Mouse (Mus musculus) retina, postnatal 7 days (tissue): Measurements from ENCODE around the gene Mdc1.
A peak's percentile ranks its signal among the peaks of the same experiment; 100 is the strongest.

Experiments
- DNase-seq: peaks from one replicate; pipeline ENCODE4 v3.0.0-alpha.2; 2012; ENCODE audit warnings: low read depth, low spot score

Gene Mdc1

DNA sequence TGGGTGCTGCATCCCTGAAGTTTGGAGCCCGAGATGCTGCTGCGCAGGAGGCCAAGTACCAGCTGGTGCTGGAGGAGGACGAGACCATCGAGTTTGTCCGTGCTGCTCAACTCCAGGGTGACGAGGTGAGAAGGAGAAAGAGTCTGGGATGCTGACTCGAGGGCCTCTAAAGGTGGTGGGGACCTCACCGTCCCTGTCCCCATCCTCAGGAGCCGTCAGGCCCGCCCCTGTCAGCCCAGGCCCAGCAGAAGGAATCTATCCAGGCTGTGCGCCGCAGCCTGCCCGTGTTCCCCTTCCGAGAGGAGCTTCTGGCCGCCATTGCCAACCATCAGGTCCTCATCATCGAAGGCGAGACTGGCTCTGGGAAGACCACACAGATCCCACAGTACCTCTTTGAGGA lies 41.6 kb downstream of the Mdc1 start:
- no peak for DNase-seq

- no peak for DNase-seq
Observed at GRCm38 (mm10) chr17:35883777-35884176, 42.5 kb downstream of the Mdc1 start.

DNA sequence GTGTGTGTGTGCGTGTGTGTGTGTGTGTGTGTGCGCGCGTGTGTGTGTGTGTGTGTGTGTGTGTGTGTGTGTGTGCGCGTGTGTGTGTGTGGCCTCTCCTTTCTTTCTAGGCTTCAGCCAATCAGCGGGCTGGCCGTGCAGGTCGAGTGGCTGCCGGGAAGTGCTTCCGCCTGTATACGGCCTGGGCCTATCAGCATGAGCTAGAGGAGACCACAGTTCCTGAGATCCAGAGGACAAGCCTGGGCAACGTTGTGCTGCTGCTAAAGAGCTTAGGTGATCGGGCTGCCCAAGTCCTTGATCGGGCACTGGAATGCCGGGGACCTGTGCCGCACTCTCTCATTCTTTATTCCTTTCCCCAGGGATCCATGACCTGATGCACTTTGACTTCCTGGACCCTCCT lies 46.4 kb downstream of the Mdc1 start:
- no peak for DNase-seq

DNA sequence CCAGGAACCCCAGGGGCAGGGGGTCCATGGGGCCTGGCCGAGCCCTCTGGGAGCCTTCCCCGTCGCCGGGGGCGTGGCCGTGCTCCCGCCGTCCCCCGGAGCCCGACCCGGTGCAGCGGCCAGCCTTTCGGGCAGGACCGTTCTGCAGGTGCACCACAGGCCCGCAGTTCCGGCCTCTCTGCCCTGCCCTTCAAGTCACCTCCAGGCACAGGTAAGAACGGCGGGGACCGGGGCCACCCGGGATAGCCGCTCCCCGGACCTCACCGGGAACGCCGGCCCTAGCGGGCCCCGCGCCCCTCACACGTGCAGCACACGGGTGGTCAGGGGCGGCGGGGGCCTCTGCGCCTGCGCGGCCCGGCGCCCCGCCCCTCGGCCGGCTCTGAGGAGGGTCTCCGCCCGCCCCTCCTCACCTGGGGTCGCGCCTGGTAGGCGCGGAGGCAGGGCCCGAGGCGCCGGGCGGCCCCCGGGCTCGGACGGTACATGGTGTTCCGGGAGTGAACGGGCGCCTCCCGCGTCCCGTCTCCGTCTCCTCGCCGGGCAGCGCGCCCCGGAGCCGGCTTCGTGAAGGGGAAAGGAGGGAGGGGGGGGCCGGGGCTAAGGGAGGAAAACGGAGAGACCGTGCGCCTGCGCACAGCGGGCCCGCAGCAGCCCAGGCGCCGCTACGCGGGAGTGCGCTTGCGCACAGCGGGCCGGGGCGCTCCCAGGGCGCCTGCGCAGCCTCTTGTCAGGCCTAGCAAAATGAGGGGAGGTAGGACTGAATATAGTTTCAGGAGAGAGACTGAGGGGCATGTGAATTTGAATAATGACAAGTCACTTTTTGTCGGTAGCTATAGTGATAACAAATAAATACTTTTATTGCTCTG lies 55.7 kb downstream of the Mdc1 start, which contains the start of gene 2310061I04Rik:
TSS of gene 2310061I04Rik (minus strand) at position 651 of the 863 bp plus-strand sequence.
- DNase-seq = peak; percentile 89

GRCm38 (mm10) chr17:35897644-35898573 lies 56.6 kb downstream of the Mdc1 start:
- DNase-seq = no peak

DNA sequence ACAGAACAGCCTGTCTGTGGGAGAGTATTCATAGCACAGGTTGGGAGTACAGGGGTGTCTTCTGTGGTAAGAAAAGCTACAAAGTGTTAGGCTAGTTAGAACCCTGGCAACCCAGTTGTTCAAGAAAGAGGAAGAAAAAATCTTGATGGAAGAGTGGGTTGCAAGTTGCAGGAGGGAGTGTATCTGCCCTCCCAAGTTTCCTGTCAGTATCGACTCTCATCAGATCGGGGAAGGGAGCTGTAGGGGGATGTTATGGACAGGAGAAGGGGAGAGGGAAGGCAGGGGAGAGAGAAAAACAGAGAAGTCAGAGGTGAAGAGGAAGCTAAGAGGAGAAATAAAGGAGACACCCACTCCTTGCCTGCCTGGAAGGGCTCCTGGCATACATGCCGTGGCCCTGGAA lies 59.3 kb downstream of the Mdc1 start:
- no peak for DNase-seq

DNA sequence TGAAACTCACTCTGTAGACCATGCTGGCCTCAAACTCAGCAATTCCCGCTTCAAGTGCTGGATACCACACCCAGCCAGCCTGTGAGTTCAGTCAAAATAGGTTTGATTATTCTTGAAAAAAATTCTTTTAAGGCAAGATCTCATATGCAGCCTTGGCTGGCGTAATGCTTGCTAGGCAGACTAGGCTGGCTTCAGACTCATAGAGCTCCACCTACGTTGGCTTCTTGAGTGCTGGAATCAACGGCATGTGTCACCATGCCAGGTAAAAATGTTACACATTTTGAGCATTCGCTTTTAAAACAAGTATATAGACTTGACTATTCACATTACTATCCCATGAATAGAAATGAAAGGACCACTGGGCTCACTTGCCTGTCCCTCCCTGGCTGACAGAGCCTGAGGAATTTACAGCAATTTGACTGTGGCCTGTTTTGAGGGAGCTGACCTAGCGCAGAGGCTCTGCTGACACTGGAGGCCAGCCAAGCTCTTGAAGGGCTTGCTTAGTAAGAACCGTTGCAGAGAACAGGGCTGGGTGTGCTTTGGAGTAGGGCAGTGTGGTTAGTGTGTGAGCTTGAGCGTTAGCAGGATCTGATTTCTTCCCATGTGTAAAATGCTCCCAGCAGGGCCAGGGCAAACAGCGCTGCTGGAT lies 62.2 kb downstream of the Mdc1 start:
- DNase-seq = no peak

DNA sequence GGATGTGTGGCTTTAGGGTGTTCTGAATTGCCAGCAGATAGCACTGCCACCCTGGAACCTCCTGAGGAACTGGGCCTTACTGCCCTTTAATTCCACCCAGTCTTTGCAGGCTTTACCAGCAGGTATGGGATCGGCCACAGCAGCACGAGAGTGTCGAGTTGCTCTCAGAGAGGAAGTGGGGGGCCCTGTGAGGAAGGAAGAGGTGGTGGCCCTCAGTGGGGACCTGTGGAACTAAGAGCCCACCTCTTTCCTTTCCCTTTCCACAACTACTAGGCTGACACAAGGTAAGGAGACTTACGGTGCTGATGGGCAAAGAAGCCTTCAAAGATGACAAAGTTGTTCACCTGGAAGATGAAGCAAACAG lies 62.7 kb downstream of the Mdc1 start:
- no peak for DNase-seq

- DNase-seq = no peak
Observed at GRCm38 (mm10) chr17:35905587-35905986, 64.3 kb downstream of the Mdc1 start.

GRCm38 (mm10) chr17:35907609-35908008 lies 66.3 kb downstream of the Mdc1 start:
- DNase-seq = no peak
